Mouse (Mus musculus) T-helper 1 cell (primary cell): Measurements from ENCODE around the gene Scamp5.
"Not testable (repeated sequence)": the region's sequence is repeated elsewhere in the genome, so short reads cannot be mapped to it uniquely, and the experiment has no call there.

Experiments used
- in situ Hi-C: fragments of 300-600 bp; cut with MboI, MseI; formaldehyde crosslinking; loops from one replicate; pipeline ENCODE4 v1.15.1; 2025; ENCODE audit warnings: high pct_unique_total_duplicates

The Scamp5 gene

GRCm38 (mm10) chr9:57452624-57453462, 15.0 kb downstream of the Scamp5 start:
- in situ Hi-C loops = no loop called here

GRCm38 (mm10) chr9:57449715-57450114, 18.1 kb downstream of the Scamp5 start:
- in situ Hi-C loops = no loop called here

- in situ Hi-C loops = no loop called here
These were observed 27.2 kb downstream of the Scamp5 start for GRCm38 (mm10) chr9:57440620-57441019.

GRCm38 (mm10) chr9:57439522-57440295, 28.2 kb downstream of the Scamp5 start, which contains the start of gene Ppcdc:
TSS of gene Ppcdc (minus strand) at chr9:57440124.
- in situ Hi-C loops = loop anchor here (5.0 kb wide), 1 partner anchor 177 kb away; the partner anchor contains the start of gene 1700017B05Rik

- in situ Hi-C loops = loop anchor here (5.0 kb wide), 1 partner anchor 177 kb away; the partner anchor contains the start of gene 1700017B05Rik
These were observed 28.8 kb downstream of the Scamp5 start for GRCm38 (mm10) chr9:57439083-57439482.

GRCm38 (mm10) chr9:57437896-57438614, 29.8 kb downstream of the Scamp5 start:
- in situ Hi-C loops = loop anchor here (5.0 kb wide), 1 partner anchor 176 kb away; the partner anchor contains the start of gene 1700017B05Rik

GRCm38 (mm10) chr9:57436166-57436565, 31.7 kb downstream of the Scamp5 start:
- in situ Hi-C loops = loop anchor here (5.0 kb wide), 1 partner anchor 174 kb away; the partner anchor contains the start of gene 1700017B05Rik

GRCm38 (mm10) chr9:57434405-57435165, 33.3 kb downstream of the Scamp5 start:
- in situ Hi-C loops = loop anchor here (5.0 kb wide), 1 partner anchor 172 kb away; the partner anchor contains the start of gene 1700017B05Rik

- in situ Hi-C loops = no loop called here
These were observed 34.5 kb downstream of the Scamp5 start for GRCm38 (mm10) chr9:57433097-57434032.

GRCm38 (mm10) chr9:57432480-57432879, 35.4 kb downstream of the Scamp5 start:
- in situ Hi-C loops = no loop called here

GRCm38 (mm10) chr9:57431202-57431601, 36.7 kb downstream of the Scamp5 start:
- in situ Hi-C loops = no loop called here

- in situ Hi-C loops = no loop called here
These were observed 39.5 kb downstream of the Scamp5 start for GRCm38 (mm10) chr9:57428391-57428790.

GRCm38 (mm10) chr9:57427937-57428336, 39.9 kb downstream of the Scamp5 start:
- in situ Hi-C loops = no loop called here

- in situ Hi-C loops = not testable (repeated sequence)
These were observed 40.7 kb downstream of the Scamp5 start for GRCm38 (mm10) chr9:57427123-57427522.

GRCm38 (mm10) chr9:57425116-57425515, 42.7 kb downstream of the Scamp5 start:
- in situ Hi-C loops = no loop called here

GRCm38 (mm10) chr9:57424066-57424465, 43.8 kb downstream of the Scamp5 start:
- in situ Hi-C loops = no loop called here

- in situ Hi-C loops = no loop called here
These were observed 46.2 kb downstream of the Scamp5 start for GRCm38 (mm10) chr9:57421688-57422111.

GRCm38 (mm10) chr9:57421121-57421571, 46.7 kb downstream of the Scamp5 start:
- in situ Hi-C loops = no loop called here

- in situ Hi-C loops = no loop called here
These were observed 47.3 kb downstream of the Scamp5 start for GRCm38 (mm10) chr9:57420321-57421120.
